Mouse (Mus musculus) C2C12 (cell line): ENCODE results near the gene Ncoa1. TPM values are rescaled to one million over a fixed set of nuclear protein-coding genes. Genes with fewer than 3 reads are reported as not detected.

Experiments
- H3K27me3 ChIP-seq: one replicate; pipeline ENCODE4 v1.6.1; 2011; ENCODE audit not compliant: control insufficient read depth, insufficient read depth, insufficient read length
- H3K36me3 ChIP-seq: one replicate; pipeline ENCODE4 v1.6.1; 2011; ENCODE audit not compliant: control insufficient read depth, insufficient read depth
- H3K4me3 ChIP-seq: one replicate; pipeline ENCODE4 v1.5.1; 2011; ENCODE audit warnings: mild to moderate bottlenecking, control low read depth; ENCODE audit not compliant: poor library complexity, insufficient read depth, severe bottlenecking
- H3K79me2 ChIP-seq: one replicate; pipeline ENCODE4 v1.6.1; 2011; ENCODE audit not compliant: control insufficient read depth, insufficient read depth
- H3K79me3 ChIP-seq: one replicate; pipeline ENCODE4 v1.6.1; 2011; ENCODE audit warnings: low read depth, control low read depth
- H3ac ChIP-seq: one replicate; pipeline ENCODE3; 2011; ENCODE audit warnings: low read depth; ENCODE audit not compliant: control insufficient read depth, insufficient read length
- CEBPB ChIP-seq: IDR thresholded peaks from one replicate; pipeline ENCODE4 v1.6.1; 2011; ENCODE audit warnings: low read depth, mild to moderate bottlenecking, control low read depth, moderate library complexity
- CTCF ChIP-seq: IDR thresholded peaks from one replicate; pipeline ENCODE4 v1.5.1; 2011; ENCODE audit not compliant: control insufficient read depth, insufficient read depth, insufficient read length
- FOSL1 ChIP-seq: IDR thresholded peaks from one replicate; pipeline ENCODE4 v1.8.0; 2011; ENCODE audit warnings: mild to moderate bottlenecking, low read length; ENCODE audit not compliant: poor library complexity, insufficient read depth, severe bottlenecking
- MAX ChIP-seq: IDR thresholded peaks from one replicate; pipeline ENCODE4 v1.6.1; 2011; ENCODE audit warnings: mild to moderate bottlenecking, control low read depth
- MYOD1 ChIP-seq: IDR thresholded peaks from one replicate; pipeline ENCODE4 v1.6.1; 2011; ENCODE audit warnings: low read depth; ENCODE audit not compliant: control insufficient read depth, insufficient read length
- MYOG ChIP-seq: IDR thresholded peaks from one replicate; pipeline ENCODE4 v1.6.1; 2011; ENCODE audit not compliant: control insufficient read depth, insufficient read length; ENCODE audit errors: extremely low read depth
- USF1 ChIP-seq: IDR thresholded peaks from one replicate; pipeline ENCODE4 v1.6.1; 2011; ENCODE audit warnings: low read depth, mild to moderate bottlenecking, control low read depth, moderate library complexity
- polyA plus RNA-seq: library from polyadenylated mRNA; unstranded; fragments of >200 nt; fragmentation: generic; extraction: Trizol; gene quantifications from one replicate; pipeline ENCODE4 v1.2.1, GENCODE M21; 2012; ENCODE audit warnings: missing spikeins

The Ncoa1 gene
- polyA plus RNA-seq, 1 experiment: 3.4 TPM

DNA sequence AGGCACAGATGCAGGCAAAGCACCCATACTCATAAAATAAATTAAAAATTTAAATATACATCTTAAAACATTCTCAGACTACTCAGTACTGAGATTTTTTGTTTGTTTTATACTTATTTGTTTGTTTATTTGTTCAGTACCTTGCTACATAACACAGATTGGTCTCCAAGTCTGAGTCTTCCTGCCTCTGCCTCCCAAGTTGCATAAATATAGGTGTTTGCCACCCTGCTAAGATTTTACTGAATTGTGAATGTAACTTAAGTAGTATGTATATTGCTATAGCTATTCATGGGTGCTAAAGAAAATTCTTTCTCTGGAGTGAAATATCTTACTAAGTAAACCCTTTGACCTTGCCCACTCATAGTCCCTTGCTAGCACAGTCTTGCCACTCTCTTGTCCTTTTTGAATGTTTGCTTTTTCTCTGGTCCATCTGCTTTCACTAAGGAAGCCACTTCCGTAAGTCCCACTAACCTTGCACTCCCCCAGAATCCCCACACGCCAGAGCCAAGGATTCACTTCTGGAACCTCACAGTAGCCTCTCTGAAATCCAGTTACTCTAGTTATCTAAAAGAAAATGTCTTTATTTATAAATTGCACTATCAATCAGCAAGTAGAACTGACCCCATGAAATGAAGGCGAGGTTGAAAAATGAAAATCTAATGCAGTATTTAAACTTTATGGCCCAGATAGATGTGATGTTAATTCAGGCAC is 2.3 kb upstream of the Ncoa1 start:
- Histone ChIP-seq H3K4me3 (no peak overlapping the region), H3K36me3 (no peaks in the 10 kb centered on the region), H3K79me2 (no peaks in the 10 kb centered on the region), H3K27me3 (no peaks in the 10 kb centered on the region), H3K79me3 (no peaks in the 10 kb centered on the region), H3ac (no peak overlapping the region)
- no peak for TF ChIP-seq USF1
- no peak for TF ChIP-seq MYOG
- TF ChIP-seq MAX: no peak
- TF ChIP-seq CTCF: no peak
- no peak for TF ChIP-seq FOSL1
- TF ChIP-seq CEBPB: no peak
- TF ChIP-seq MYOD1: no peak

DNA sequence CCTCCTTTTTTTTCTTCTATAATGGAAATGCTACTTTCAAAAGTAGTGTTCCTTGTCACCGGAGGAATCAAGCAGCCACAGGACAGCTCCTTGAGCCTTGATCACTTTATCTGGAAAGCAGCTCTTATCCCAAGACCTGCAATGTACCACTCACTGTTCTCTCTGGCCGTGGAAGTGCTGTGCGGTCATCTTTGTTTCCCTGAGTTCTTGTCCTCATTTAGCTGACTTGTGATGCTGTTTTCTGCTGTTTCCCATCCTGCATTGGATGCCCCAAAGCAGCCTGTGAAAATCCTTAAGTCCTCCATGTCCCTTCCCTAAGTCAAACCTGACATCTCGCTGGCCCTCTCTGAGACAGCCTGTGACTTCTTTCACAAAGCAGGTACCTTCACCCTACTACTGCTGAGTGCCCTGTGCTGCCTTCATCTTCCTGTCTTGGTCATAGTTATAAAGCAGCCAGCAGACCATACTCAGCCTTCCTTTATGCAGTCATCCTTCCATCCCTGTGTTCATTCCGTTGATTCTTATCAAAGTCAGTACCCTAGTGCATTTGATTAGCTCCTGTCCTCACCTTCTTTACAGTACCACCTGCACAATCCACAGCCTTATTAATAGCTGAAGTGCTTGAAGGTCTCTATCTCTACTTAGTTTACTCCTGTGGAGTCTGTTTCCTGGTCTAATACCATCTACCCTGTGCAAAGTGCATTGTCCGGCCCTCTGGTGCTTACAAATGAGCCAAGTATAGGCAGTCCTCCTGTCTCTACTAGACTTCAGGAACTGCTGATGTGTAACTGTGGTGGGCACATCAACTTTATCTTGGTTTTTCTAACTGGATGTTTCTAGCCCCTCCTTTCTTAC is 1.2 kb upstream of the Ncoa1 start:
- Histone ChIP-seq H3ac (no peak overlapping the region), H3K79me3 (no peaks in the 10 kb centered on the region), H3K4me3 (no peak overlapping the region), H3K79me2 (no peaks in the 10 kb centered on the region), H3K27me3 (no peaks in the 10 kb centered on the region), H3K36me3 (no peaks in the 10 kb centered on the region)
- TF ChIP-seq FOSL1 (no peak), USF1 (no peak), MAX (no peak), MYOD1 (no peak), CEBPB (no peak)

DNA sequence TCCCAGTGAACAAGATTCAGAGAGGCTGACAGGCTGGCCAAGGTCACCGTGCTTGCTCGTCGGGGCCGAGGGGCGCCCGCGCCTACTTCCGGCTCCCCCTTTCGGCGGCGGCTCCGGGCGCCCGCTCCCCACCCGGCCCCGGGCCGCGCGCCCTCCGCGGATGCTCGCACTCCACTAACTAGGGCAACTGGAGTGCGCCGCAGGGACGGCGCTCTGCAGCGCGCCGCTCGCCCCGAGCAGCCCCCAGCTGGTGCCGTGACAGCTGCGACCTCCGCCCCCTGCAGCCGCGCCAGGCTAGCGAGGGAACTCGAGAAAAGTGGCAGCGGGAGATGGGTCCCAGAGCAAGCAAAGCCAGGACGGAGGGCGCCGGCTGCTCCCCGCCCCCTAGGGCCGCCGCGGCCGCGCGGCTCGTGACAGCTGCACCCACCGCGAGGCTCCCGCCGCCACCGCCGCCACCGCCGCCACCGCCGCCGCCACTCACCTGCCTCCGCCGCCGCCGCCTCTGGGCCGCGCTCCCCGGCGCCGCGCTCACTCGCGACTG is 621 bp downstream of the Ncoa1 start:
- H3K4me3 ChIP-seq: peak overlapping the region; percentile 41
- H3K36me3 ChIP-seq: no peaks in the 10 kb centered on the region
- TF ChIP-seq CEBPB: no peak
- TF ChIP-seq MYOD1: peak; percentile 27
- no peak for TF ChIP-seq USF1
- TF ChIP-seq MYOG: no peak
- no peak for TF ChIP-seq CTCF
- no peaks in the 10 kb centered on the region for H3K79me3 ChIP-seq
- no peaks in the 10 kb centered on the region for H3K79me2 ChIP-seq
- no peaks in the 10 kb centered on the region for H3K27me3 ChIP-seq
- peak overlapping the region; percentile 91 for H3ac ChIP-seq

DNA sequence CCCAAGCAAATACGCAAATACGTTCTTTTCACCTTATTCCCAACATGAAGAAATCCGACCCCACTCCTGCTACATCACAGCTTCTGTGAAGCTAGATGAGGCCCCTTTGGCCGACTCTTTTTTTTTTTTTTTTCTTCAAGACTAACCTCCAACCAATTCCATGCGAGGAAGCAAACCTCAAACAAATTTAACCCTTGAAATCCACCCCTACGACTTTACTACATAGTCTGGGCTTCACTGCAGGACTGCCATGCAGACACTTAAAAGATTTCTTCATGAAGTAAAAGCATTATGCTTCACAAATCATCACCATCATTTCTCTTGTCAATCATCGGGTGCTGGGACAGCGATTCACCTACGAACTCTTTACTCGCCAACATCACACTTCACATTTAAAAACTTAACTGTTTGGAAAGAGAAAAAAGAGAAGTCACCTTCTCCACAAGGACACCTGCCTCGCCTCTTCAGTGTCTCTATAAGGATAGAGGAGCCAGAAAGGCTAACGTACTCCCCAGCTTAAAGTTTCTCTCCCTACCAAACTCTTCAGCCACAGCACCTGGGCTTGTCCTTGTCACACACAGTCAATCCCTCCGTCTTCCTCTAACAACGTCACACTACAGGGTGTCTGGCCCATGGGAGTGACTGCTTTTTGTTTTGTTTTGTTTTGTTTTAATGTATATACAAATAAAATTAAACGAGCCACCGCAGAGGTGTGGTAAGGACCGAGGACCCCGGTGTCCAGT is 1.6 kb downstream of the Ncoa1 start:
- no peaks in the 10 kb centered on the region for H3K79me3 ChIP-seq
- no peaks in the 10 kb centered on the region for H3K27me3 ChIP-seq
- H3K4me3 ChIP-seq: no peak overlapping the region
- no peaks in the 10 kb centered on the region for H3K36me3 ChIP-seq
- no peaks in the 10 kb centered on the region for H3K79me2 ChIP-seq
- no peak for TF ChIP-seq USF1
- TF ChIP-seq MAX: no peak
- TF ChIP-seq MYOD1: no peak
- no peak for TF ChIP-seq CTCF
- no peak for TF ChIP-seq FOSL1
- no peak for TF ChIP-seq CEBPB
- TF ChIP-seq MYOG: no peak
- H3ac ChIP-seq: no peak overlapping the region

DNA sequence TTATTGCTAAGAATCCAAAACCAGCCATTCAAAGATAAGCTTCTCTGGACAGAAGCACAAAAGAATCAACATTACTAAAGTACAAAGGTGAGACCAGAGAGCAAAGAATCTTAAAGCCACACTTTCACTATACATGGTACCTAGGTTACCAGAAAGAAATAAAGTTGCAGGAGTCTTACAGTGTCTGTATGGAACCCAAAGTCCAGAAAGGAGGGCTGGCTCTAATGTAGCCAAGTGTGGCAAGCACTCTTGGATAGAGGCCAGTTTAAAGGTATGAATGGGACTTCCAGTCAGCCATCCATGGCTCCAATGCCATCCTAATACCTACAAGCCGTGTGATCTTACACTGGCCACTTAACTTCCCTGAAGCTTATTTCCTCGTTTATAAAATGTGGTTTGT is 7.9 kb downstream of the Ncoa1 start:
- H3K4me3 ChIP-seq: no peak overlapping the region
- no peaks in the 10 kb centered on the region for H3K79me2 ChIP-seq
- H3K79me3 ChIP-seq: no peaks in the 10 kb centered on the region
- H3K27me3 ChIP-seq: no peaks in the 10 kb centered on the region
- H3K36me3 ChIP-seq: no peaks in the 10 kb centered on the region
- TF ChIP-seq FOSL1 (no peak), MAX (no peak)
- no peak overlapping the region for H3ac ChIP-seq
